ENCODE assay signal across 19 mouse cellular contexts in genomic region chr6:48597233-48597625, GRCm38 (mm10). TPM values are rescaled to one million over a fixed set of nuclear protein-coding genes. Genes with fewer than 3 reads are reported as not detected.
"Had no signal": no experiment of that assay in that cellular context is flagged by ENCODE, and none has a peak within 500 bp of the region (broad histone marks: within the 10 kb centered on the region; RNA-seq: fewer than 3 reads in every experiment).

No protein-coding gene starts in this region.

- DNase-seq: kidney, adult 8-10 months; kidney, postnatal 36 days; liver, embryonic 13.5 days; lung, adult 18-20 months; thymus, postnatal 36 days had no signal

- H3K4me3 ChIP-seq: layer of hippocampus, adult 2 months; limb, embryonic 15.5 days; liver, embryonic 13.5 days; midbrain, embryonic 10.5 days had no signal

- H3K27ac ChIP-seq: kidney, postnatal 0 days; layer of hippocampus, adult 2 months; limb, embryonic 15.5 days; liver, embryonic 13.5 days; midbrain, embryonic 10.5 days; stomach, postnatal 0 days had no signal

- H3K4me2 ChIP-seq: limb, embryonic 15.5 days; liver, embryonic 13.5 days had no signal

- H3K9ac ChIP-seq: limb, embryonic 15.5 days; liver, embryonic 13.5 days had no signal

- H3K27me3 ChIP-seq: limb, embryonic 15.5 days; liver, embryonic 13.5 days had no signal

- ATAC-seq: intestine, embryonic 16.5 days; midbrain, embryonic 16.5 days had no signal

RNA-seq across cellular contexts. Expression of gene Gm44965, which starts 3.5 kb away (rescaled TPM):
- total RNA-seq: layer of hippocampus, adult 2 months; layer of hippocampus, postnatal 10 days; left cerebral cortex, adult 18-20 months; left cerebral cortex, postnatal 14 days had no signal
- polyA plus RNA-seq: intestine, embryonic 16.5 days; kidney, postnatal 0 days; limb, embryonic 11.5 days; liver, embryonic 13.5 days; lung, embryonic 16.5 days; midbrain, embryonic 16.5 days; neural tube, embryonic 14.5 days; stomach, postnatal 0 days; thymus, postnatal 0 days had no signal

RNA-seq across cellular contexts. Expression of gene Gm45021, which starts 7.8 kb away (rescaled TPM):
- total RNA-seq: layer of hippocampus, adult 2 months; layer of hippocampus, postnatal 10 days; left cerebral cortex, adult 18-20 months; left cerebral cortex, postnatal 14 days had no signal
- polyA plus RNA-seq: intestine, embryonic 16.5 days; limb, embryonic 11.5 days; limb, embryonic 15.5 days; liver, embryonic 13.5 days; lung, embryonic 16.5 days; midbrain, embryonic 10.5 days; midbrain, embryonic 16.5 days; neural tube, embryonic 14.5 days; stomach, postnatal 0 days had no signal
